Mouse (Mus musculus): ENCODE data around the gene Pde6h.

The Pde6h gene

DNA sequence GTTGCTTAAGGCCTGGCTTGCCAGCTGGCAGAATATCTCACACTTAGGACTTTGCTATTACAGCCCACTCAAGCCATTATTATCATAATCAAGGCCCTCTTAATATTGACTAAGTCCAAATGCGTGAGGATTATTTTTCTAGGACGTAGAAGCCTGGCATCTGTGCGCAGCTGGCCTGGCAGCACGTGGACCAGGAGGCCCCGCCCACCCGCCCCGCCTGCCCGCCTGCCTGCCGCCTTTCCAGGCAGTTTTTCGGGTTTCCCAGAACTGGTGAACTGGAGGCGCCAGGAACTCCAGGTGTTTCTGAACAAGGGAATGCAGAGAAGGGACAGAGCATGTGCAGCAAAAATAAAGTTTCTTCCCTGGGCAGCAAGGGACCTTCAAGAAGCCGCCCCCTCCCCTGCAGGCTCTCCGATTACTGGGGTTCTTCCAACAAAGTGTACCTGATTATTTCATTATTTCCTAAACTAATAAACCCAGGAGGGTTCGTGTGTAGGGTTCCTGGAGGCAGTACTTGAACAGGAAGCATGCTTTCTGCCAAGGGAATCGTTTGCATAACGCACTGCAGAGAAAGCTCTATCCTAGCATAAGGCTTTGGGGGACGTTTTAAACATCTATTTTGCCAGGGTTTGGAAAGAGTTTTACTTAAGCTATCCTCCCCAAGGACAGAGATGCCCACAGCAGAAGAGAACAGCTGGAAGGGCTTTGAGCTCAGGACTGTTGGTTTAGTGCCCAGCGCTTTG lies 10.1 kb upstream of the Pde6h start:
- DNase-seq: no peak

DNA sequence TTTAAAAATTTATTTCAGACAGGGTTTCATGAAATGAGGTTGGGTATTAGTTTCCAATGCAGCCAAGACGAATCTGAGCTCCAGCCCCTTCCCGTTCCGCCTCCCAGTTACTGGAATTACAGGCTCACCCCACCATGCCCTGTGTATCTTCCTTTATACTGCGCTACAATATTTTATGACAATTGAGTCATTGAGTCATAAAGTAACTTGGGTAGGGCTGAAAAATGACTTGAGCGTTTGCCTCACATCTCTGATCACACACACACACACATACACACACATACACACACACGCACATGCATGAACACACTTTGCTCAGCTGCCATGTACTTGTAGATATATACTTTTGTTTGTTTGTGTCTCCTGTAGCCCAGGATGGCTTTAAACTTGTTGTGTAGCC lies 9.4 kb upstream of the Pde6h start:
- DNase-seq: no peak

DNA sequence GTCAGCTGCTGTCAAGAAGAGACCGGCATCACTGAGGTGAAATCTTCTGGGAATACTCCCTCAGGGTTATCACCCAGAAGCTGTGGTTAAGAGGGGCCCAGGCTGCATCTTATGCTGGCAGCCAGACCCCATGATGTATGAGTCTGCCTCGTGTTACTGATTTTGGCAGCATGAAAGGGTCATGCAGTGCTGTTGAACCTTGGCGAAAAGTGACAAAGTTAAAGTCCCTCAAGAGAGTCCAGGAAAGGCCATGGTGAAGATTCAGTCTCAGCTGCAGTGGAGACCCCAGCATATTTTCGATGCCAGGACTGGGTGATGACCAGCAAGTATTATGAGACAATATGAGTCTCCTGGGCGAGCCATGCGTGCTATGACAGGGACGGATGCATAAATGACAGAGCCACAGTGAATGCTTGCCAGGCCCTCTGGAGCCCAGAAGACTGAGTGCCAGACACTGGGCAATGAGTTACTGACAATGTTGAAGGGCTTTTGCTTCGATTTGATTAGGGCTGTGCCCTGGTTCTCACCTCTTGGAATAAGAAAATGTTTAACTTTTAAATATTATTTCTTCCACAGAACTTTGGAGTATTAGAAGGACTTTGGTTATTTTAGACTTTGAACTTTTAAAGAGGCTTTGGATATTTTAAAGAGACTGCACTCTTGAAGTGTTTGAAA lies 7.8 kb upstream of the Pde6h start:
- no peak for DNase-seq

DNA sequence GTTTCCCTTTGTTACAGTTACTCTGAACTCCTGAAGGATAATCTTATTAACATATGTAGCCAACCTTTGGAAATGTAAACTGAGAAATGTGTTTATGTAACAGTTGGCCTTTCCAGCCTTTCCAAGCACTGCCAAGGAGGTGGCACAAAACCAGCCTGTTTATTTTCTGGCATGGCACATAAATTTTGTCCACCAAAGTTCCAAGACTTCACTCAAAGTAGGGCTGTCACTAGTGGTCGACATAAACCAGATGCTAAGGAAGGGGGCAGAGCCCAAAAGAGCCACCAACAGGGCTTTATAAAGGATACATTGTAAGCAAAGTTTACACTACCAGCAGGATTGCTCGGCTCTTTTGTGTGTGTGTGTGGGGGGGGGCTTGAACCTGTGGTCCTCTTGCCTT lies 5.7 kb upstream of the Pde6h start:
- no peak for DNase-seq

DNA sequence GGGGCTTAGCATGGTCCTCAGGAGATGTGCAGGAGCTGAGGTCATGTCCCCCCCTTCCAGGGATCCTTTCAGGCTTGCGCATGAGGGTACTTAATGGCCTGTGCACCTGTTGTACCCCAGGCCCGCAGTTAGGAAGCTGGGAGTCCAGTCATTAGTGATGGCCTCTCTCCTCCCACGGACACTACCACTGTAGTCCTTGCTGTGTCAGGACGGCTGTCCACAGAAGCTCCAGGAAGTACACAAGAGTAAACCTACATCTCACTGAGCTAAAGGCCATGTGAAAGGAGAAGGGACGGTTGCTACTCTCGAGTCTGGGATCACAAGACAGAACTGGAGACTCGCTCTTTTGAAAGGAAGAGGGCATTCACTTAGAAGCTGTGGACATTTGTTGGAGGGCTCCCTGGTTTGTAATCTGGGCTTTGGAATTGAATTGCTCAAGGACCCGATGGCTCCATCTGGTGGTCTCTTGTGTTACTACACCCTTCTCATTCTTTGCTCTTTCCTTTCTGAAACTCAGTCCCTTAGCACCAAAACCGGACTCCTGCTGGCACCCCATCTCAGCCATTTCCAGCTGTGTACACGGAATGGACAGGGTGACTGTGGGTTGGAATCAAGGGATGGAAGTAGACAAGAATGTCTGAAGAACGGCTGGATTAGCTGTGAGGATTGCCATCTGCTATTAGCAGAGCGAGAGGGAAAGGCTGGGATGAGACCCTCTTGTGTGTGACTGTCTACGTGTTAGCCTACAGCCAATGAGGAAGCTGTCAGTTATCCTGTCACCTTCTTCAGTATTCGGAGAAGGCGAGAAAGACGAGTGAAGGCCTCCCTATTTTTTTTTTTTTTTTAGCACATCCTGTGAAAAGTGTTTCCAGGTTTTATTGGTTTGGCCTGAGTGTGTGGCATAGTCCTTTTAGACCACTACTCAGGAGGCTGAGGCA lies 3.0 kb upstream of the Pde6h start:
- peak; percentile 36 to 56 for DNase-seq

DNA sequence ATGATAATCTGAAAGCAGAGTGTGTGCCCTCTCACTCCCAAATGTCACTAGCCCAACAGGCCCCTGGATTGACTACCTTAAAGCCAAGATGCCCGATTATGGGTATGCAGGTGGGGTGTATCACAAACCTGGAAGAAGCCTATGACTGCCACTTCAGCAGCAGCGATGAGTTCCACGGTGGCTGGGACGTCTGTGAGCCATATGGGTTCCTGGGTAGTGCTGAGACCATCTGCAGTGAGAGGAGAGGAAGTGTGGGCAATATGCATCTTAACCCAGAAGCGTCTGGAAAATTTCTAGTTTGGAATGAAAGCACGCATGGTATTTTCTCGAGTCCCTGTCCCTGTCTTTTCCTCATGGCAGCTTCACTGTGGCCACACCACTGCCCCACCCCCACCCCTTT lies 2.0 kb upstream of the Pde6h start:
- DNase-seq: no peak

DNA sequence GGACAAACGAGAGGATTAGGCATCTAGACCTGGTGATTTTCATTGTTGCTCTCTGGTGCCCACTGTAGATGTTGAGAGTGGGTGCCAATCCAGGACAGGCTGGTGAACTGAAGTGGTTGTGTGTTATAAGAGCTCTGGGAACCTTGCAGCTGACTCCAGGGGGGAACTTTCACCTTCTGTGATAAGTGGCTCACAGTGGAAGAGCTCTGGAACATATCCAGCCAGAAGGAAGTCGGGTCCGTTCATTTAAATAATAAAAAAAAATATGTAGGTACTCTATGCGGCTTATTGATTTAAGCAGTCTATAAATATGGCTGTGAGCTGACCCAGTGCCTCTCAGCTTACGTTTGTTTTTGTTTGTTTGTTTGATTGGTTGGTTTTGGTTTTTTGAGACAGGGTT lies 1.6 kb upstream of the Pde6h start, which contains the start of gene Erp27:
Gene Erp27 (minus strand): TSS at position 101 of the 400 bp plus-strand sequence.
- DNase-seq: no peak

DNA sequence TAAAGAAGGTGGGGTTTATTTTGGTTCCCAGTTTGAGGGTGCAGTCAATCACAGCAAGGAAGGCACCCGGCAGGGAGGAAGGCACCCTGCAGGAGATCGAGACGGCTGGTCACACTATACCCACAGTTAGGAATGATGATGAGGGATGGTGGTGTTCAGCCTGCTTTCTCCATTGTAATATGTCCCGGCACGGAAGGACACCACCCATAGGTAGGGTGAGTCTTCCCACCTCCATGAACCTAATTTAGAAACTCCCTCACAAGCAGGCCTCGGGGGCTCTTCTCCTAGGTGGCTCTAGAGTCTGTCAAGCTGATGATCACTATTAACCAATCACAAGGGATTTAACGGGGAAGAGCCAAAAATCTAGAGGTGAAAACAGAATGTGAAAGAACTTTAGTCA lies 761 bp upstream of the Pde6h start:
- DNase-seq: no peak

DNA sequence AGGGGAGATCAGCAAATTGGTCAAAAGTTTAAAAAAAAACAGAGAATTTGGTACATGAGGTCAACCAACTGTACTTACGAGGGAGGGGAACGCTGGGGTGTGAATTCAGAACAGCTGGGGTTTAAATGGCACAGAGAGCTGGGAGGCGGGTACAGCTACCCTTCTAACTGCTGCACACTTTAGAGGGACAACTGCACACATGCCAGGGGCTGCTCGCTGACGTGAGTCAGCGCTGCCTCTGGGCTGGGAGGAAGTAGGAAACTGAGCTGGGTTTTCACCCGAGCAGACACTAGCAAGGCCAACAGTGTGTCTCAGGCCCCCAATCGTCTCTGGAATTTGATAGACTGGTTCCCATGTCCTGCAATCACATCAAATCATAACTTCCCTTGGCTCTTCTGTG lies 1.4 kb downstream of the Pde6h start:
- peak; percentile 44 to 73 for DNase-seq

DNA sequence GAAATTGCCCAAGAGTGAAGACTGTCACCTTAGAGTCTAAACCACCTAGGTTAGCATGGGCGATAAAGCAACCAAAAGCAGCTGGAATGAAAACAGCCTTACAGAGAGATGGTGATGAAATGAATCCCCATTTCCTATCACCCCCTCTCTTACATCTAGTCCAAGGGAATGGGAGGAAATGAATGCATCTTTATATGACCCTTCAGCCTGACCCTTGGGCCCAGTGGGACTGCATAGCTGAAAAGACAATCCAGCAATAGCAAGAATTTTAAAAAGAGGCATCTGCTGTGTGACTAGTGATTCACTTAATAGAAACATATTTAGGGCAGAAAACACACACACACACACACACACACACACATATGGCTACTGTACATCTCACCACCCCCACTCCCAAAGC lies 4.0 kb downstream of the Pde6h start:
- DNase-seq: no peak

DNA sequence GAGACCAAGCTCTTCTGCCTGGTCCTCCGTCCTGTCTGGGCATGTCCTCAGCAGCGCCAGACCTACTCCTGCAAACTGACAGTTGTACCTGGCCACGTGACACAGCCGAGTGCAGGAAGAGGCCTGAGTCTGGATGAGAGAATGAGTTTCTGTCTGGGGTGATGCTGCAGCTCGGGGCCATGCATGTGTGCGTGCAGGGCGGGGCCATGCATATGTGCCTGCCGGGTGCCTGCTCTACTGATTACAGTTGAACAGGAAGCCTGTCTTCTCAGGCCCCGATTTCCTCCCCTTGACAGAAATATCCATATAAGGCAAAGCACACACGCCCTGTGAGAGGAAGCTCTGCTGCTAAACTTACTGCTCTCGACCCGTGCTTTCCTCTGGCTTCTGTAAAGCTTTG lies 7.0 kb downstream of the Pde6h start:
- peak; percentile 81 to 90 for DNase-seq

DNA sequence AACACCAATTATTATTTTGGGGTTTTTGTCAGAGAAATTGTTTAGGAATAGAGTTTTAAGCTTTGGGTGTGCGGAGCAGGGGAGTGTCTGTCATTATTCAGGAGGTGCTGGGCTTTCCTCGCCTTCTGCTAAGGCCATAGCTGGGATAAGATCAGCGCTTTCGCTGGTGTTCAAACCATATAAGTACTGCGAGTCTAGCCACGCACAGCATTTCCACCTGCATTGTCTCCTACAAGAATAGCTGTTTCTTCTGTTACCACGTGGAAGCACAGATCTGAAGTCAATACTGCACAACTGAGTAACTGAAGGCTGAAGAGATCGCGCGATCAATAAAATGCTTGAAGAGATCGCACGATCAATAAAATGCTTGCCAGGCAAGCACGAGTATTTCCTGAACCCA lies 7.6 kb downstream of the Pde6h start:
- no peak for DNase-seq

DNA sequence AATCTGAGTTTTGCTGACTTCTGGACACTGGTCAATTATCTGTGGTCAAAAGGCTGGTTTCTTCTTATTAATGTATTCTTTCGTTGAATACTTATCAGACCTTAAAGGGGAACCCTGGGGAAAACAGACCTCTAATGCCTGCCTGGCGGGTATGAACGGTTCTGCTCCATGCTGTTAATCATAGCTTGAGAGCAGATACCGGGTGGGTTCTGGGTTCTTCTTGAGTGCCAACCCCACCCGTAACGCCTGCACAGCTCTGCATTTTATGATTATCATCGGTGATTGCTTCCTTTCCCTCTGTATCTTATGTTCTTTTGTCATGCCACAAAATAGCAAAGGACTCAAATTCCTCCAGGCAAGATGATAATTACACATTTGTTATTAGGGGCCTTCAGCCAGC lies 10.4 kb downstream of the Pde6h start:
- DNase-seq: no peak

DNA sequence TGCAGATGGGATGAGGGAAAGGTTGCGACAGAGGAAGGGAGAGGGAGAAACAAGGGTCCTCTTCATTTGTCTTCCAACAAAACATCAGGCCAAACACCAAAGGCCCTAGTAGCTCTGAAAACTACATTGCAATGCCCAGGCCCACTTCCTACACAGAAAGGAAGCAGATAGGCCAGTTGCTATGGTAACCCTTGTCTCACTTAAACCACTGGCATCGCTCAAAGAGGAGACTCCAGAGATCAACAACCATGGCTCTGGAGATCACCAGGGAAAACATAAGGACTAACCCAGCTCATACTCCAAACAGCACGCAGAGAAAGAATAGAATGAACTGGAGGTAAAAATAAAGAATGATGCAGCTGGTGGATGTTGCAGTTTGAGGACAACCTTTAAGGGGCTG lies 11.6 kb downstream of the Pde6h start:
- no peak for DNase-seq

DNA sequence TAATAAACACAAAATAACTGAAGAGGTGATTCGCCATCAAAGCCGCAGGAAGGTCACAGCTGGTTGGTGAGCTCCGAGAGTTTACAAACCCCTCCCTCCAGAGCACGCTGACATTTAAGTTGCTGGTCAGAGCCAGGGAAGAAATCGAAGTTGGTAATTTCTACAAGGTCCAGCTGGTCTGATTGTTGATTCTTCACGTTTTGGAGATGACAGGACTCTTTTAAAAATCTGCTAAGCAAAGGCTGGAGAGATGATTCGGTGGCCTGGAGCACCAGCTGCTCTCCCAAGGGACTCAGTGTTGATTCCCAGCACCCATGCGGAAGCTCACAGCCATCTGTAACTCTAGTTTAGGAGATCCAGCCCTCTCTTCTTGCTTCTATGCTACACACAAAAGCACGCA lies 12.7 kb downstream of the Pde6h start:
- DNase-seq: no peak

DNA sequence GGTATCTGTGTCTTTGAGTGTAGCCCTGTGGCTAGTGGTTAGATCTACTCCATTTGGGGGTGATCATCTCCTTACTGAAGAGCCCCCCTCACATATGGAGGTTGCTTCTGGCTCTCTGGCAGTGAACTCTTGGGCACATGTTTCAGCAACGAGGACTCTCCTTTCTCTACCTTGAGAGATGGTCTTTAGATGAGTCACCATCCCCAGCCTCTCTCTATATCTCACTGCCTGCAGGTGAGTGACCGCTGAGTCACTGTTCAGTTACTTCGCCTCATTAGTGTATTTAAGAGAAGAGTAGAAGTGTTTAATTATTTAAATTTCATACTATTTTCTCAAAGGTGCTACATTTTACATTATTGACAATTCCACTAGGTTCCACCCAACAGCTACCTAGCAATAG lies 13.5 kb downstream of the Pde6h start:
- no peak for DNase-seq

DNA sequence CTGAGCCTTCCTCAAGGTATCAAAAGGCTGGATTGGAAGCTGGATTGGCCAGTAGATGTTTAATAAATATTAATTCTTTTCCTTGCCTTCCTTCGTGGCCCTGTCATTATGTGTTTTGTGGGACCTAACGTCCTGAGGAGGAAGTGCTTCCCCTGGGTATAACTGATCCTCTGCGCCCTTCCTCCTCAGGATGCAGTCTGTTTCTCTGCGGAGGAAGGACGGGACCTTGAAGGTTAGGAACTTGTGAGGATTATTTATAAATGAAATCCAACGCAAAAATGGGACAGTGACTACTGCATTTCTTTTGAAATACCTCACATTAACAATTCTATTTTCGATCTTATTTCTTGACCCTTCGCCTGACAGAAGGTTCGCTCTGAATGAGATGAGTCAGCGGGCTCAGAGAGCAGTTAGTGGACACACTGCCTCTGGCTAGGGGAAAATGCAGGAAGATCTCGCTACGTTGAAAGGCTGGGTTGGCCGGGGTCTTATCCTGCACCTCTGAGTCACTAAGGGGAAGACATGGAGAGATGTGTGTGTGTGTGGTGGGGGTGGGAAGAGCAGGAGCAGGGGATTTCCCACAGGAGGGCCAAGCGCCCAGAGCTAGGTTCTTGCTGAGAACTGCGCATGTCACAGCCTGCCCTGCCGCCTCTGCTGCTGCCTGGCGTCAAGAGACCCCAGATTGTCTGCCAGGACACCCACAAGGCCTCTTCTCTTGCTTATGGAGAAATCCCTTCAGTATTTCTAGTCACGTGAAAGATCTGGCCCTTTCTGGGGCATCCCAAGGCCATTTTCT lies 14.9 kb downstream of the Pde6h start:
- DNase-seq: peak; percentile 60

DNA sequence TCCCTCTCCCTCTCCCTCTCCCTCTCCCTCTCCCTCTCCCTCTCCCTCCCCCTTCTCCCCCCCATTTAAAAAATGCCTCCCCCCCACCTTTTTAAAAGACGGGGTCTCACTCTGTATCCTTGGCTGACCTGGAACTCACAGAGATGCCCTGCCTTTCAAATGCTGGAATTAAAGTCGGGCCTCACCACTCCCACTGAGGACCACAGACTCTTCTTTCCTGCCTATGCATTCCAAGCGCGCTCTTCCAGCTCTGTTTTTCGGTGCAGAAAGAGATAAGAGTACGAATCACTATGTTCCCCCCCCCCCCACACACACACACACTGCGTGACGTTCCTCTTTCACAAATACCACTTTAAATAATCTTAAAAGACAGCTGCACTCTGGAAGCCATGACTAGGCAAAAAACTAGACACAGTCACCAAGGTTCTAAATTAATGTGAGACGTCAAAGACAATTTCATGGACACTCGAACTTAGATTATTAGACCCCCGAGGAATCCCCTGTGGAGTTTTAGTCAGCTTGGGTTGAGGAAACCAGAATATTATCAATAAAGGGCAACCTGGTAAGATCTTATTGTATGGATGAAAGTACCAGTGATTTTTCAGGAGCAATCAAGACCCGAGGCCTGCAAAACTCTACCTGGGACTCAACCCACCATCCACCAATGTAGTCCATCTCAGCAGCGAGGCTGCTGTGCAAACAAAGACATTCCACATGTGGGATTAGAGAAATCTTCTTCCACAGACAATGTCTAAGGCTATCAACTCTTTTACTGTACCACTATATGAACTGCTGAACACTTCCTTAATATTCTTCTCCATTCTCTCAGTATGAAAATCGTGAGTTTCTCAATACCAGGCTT lies 15.9 kb downstream of the Pde6h start:
- no peak for DNase-seq

DNA sequence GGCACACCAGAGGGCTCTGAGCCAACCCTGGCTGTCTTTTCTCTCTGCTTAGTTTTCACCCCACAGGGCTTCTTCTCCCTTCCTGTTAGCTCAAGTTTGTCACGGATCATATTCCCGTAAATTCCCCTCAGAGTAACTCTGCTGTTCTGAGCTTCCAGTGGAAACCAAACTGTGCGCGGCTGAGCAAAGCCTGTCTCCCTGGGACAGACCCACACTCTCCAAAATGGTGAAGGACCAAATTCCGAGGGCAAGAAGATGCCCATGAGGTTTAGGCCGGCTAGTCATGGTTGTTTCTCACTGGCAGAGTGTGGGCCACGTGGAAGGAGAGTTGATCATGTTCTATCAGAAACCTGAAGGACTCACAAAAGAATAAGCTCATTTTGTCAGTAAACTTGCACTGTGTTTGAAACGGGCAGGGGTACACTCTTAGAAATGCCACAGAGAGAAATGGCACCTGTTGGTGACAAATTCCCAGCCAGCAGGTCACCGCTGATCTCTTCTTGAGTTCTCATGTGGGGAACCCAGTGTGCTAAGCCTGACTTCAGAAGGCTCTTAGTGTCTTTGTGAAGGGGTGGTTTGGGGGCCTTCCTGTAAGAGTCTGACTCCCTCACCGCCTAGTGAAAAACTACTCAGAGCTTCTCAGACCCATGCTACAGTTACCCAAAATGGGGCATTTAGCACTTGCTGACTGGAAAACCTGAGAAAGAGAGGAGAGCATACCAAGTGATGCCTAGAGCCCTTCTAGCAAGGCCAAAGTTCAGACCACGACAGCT lies 16.7 kb downstream of the Pde6h start:
- DNase-seq: peak; percentile 54 to 58

DNA sequence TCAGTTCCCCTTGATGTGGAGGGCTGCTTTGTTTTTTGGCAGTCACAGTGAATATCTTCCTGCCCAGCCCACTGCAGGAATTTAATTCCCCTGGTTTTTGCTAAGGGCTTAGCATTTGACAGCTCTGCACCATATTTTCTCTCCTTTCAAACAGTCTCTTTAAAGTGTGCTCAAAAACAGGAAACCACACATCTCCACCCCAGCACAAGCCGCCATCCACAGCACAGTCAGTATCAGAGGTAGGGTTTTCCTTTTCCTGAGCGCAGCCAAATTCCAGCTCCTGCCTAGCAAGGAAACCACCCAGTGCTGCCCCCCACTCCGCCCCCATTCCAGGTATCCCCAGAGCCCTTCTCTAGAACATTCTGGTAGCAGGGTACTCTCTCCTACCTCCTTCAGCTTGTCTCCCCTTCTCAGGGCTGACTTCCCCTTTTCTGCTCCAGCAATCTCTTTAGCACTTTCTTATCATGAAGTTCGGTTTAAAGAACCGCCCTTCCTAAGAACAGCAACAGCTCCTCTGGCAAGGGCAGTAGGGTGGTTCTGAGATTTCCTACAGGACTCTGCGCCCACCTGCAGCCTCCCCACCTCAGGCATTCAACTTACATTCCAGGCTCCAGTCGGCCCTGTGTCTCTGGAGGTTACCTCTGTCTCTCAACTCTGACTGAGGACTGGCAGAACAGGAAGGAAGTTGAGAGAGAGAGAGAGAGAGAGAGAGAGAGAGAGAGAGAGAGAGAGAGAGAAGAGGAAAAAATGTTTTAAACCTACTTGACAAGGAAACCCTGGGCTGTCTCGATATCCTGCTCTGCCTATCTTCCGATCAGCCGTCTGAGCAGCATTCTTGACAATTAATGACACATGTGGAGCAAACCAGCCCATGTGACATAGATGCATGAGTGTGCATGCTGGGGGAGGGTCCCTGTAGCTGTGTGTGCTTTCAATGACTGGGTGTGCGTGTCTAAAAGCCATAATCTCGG lies 17.7 kb downstream of the Pde6h start, which contains the start of gene Arhgdib:
Gene Arhgdib (minus strand): TSS at position 849 of the 971 bp plus-strand sequence.
- DNase-seq: peak; percentile 72 to 75
